Mouse (Mus musculus) right cerebral cortex, postnatal 10 days (tissue): ENCODE measurements around the gene Grin1.

Source experiments
- DNase-seq, 2 experiments: peaks; one replicate each; pipeline ENCODE4 v3.0.0; 2021; ENCODE audit warnings: low spot score in 2 of 2

The Grin1 gene

DNA sequence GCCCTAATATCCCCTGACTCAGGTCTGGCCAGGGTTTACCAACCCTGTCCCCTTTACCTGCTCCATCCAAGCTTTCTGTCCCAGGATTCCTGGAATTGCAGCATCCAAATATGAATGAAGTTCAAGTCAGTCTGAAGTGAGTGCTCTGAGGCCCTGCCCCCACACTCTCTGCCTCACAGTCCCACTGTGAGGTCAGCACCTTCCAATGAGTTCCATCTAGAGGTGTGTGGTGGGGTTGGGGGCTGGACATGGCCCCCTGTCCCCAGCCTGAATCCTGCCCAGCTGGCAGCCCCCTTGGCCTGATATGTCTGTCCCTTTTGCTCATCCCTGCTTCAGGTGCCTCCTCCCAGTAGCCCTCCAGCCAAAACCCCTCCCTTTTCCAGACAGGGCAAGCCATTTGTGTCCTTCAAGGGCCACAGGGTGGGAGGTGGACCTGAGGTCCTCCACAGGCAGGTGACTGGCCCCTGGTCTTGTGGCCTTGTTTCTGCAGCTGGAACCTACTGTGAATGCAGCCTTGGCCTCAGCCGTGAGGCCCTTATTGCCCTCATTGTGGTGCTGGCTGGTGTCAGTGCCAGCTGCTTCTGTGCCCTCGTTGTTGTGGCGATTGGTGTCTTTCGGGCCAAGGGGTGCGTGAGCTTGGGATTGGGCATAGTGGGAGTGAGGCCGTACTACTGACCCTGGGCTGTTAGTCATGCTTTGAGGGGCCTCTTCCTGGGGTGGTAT, 30.9 kb downstream of the Grin1 start, which contains the start of gene Tmem210:
Gene Tmem210 (plus strand): TSS at position 219 of the 723 bp plus-strand sequence.
- no peak for DNase-seq

DNA sequence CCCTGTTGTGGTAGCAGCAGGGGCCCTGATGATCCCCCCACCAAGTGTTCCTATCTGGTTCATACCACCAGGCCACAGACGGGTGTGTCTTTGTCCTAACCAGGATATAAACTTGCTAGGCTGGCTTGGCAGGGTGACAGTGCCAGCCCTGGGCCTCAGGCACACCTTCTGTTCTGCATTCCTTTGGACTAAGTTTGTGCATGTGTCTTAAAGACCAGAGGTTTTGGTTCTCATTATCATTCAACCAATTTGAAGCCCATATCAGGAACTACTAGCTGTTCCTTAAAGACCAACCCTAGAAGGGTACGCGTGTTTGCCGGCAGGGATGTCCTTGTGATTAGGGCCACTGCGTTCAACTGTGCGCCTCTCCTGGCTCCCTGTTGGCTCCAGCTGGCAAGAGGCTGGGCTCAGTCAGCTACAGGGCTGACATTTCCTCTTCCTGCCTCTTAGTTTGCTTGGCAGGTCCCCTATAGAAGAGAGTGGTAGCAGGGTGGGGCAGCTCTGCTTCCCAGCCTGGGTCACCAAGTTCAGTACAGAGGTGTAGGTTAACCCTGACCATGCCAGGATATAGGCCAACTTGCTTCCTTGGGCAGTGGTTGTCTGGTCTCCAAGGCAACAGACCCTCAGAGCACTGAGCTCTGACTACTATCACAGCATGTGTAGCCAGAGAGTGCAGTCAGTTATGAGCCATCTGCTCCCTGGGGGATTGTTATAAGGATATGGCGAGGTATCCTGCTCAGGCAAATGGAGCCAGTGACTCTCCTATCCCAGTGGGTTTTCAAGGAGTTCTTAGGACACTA, 31.9 kb downstream of the Grin1 start:
- DNase-seq, result peak in 1 of 2 experiments; percentile 69

DNA sequence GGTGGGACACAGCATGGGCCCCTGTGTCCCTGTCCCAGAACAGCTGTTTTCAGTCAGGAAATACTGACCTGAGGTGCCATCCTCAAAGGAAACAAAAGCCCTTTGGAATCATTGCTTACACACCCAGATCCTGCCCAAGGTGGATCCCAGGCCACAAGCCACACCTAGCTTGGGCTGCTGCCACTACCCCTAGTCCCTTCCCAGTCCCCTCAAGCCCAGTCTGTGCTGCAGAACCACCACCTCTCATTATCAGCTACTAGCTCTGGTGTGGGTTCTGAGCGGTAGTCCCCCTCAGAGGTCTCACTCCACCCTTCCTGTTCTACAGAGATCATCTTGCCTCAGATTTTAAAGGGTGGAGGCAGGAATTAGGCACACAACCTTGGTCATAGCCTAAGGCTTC, 32.7 kb downstream of the Grin1 start:
- no peak for DNase-seq

DNA sequence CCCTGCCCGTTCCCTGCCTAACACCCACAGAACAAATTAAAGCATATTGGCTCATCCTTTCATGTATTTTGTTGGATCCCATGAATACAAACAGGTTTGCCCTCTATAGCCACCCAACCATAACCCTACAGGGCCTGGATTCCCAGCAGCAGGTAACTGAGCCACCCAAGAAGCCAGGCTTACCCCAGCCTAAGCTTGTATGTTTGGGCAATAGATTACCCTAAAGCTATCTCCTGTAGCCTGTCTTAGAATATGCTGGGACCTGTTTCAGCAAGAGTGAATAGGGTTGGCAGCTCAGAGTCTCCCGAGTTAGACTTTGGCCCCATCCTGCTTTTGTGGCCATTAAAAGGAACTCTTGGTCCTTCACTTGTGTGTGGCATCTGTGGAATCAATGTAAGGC, 33.4 kb downstream of the Grin1 start:
- DNase-seq, result no peak

DNA sequence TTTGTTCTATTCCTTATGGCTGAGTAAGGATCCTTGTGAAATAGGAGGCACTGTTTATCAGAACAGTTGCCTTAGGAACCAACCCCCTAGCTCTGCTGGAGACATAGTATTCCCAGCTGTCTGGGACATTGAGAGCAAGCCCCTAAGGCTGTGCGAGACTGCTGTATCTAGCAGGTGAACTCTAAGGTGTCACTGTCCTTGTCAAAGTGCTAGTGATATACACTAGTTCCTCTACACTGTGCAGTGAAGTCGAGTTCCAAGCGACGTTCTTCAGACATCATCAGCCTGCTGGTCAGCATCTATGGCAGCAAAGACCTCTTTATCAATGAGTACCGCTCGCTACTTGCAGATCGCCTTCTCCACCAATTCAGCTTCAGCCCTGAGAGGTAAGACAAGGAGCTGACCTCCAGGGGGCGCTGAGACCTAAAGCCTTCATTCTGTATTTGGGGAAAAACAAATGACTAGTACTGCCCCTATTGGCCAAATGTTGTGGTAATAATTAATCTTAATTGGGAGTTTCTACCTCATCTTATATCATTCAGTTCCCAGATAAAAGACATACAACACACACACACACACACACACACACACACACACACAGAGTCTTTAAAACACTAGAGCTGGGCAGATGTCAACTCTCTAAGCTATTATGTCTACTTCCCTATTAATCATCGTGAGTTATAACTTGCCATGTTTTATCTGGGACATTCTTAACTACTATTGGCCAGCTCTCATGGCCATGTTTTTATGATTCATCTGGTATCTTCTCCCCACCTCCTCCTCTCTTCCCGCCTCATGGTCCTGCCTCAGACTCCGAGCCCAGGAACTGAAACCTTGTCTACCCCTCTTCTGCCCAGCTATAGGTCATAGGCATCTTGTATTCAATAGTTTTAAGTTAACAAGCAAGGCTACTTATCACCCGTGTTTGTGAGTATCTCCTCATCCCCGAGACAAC, 39.8 kb downstream of the Grin1 start:
- DNase-seq, result peak; percentile 72 to 86

DNA sequence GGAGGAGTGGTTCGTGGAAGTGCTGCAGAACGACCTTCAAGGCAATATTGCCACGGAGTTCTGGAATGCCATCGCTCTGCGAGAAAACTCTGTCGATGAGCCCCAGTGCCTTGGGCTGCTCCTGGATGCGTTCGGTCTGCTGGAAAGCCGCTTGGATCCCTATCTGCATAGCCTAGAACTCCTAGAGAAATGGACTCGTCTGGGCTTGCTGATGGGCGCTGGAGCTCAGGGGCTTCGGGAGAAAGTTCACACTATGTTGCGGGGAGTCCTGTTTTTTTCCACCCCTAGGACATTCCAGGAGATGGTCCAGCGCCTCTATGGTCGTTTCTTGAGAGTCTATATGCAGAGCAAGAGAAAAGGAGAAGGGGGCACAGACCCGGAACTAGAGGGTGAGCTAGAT, 46.0 kb downstream of the Grin1 start:
- DNase-seq, result no peak

DNA sequence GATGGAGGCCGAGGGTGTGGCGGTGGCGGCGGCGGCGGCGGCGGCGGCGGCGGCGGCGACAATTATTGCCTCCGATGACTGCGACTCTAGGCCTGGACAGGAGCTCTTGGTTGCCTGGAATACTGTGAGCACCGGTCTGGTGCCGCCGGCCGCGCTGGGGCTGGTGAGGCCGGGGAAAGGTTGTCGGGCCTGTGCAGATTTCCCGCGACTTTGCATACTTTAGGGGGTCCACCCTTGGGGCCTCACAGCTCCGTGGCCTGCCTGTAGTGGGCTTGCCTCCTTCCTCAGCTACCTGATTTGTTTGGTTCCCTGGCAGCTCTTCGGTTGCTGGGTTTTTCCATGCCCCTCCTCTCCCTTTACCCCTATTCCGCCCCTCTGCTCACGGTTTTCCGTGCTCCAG, 46.5 kb downstream of the Grin1 start:
- DNase-seq, result peak in 1 of 2 experiments; percentile 37

DNA sequence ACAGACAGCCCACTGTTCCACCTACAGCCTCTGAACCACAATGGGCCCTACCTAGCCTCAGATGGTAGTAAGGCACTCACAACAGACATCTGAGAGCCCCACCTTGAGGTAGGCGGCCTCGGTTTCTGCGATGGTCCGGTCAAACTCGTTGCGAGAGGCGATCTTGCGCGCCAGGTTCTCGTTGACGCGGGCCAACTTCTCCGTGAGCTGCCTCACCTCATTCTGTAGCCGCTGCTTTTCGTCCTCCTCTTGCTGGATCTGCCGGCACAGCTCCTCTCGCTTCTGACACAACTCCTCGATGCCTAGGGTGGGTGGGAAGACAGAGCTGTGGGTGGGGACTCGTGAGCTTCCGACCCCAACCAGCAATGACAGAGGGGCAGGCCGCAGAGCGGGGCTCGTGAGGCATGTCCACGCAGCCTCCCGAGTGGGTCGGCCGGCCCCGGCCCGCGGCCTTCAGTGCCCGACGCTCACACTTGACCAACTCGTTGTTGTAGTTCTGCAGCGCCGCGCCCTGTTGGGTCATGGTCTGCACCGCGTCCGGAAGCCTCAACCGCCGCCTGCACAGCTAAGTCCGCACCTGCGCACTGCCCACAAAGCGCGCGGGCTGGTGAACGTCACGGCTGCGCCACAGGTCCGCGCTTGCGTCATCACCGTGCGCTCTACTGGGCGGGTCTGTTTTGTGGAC, 47.0 kb downstream of the Grin1 start, which contains the start of the genes Ssna1 and Anapc2:
Gene Ssna1 (minus strand): TSS at position 612 of the 685 bp plus-strand sequence.
Gene Anapc2 (plus strand): TSS at position 652 of the 685 bp plus-strand sequence.
- peak; percentile 98 to 99 for DNase-seq

DNA sequence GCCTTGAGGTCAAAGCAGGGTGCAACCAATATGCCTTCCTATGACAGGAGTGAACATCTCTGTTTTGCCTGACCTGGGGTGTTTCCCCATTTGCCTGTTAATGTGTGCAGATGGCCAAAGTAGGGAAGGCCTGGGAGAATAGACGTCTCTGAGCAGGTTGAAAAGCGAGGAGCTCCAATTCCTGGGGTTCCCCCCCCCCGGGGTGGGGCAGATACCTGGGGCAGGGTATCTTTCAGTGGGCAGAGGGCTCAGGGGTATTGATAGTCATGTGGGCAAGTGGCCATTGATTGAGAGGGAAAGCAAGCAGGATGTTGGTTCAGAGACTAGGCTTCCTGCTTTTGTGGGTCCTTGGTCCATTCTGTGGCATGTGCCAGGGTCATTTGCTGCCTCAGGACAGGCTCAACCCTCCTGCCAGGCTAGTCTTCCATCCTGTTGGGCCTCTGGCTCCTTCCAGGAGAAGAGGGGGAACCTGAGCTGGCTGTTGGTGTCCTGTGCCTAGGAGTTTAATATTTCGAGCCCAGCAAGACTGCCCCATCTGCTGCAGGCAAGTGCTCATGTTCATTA, 51.2 kb downstream of the Grin1 start:
- no peak for DNase-seq

DNA sequence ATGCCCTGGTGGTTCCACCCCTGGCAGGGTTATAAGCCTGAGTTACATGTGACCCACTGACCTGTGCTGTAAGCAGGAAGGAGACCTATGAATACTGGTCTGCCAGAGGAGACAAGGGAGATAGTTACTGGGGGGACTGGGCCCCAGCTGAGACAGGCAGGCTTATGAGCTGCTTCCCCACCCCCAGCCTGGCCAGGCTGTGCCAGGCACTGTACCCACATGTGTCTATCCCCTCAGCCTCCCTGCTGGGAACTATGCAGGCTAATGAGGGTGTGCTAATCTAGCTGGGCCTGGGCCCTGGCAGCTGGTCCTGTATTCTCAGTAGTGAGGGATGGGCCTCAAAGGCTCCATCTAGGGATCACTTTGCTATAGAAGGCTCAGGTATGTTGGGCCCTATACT, 51.7 kb downstream of the Grin1 start:
- no peak for DNase-seq

DNA sequence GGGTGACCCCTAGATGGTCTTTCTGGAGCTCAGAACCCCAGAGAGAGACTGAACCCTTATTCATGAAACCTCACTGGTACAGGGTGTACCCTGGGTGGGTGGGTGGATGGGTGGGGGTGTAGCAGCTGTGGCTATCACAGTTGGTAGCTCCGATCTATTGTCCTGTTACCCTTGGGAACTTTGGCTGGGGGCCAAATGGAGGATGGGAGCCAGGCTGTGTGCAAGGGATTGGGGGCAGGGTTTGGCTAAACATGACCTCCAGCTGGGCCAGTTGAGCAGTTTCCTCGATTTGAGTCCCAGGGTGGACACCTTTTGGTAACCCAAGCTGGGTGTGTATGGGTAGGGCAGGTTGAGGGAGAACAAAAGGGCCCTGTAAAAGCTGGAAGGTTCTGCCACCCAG, 52.3 kb downstream of the Grin1 start:
- peak in 1 of 2 experiments; percentile 60 for DNase-seq

DNA sequence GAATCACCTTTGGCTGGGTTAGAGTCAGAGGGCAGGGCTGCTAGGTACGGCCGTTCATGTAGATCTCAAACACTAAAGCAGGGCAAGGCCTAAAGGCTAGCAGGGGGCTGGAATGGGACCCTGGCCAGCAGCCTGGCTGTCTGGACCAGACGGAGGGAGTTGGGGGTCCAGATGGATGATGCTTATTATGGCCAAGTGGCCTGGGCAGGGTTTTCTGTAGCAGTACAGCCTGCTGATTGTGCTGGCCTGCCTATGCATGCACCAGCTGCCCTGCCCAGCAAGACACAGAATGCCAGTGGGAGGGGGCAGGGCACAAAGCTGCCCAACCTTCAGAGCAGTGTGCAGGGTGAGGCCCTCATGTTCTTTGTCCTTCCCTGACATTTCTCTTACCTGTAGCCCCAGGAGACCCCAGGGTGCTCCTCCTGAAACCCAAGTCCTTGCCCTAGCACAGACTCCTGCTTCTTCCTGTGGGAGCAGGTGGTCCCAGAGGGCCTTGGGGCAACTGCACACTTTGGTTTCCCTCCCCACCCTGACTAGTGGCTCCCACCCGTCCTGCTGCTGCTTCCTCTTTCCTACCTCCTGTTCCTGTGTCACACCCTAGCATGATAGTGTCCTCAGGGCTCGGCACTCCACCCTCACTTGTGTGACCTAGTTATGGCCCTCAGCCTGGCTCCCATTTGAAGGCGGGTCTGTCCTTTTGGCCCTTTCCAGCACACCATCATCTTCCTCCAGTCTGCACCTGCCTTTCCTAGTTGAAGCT, 52.9 kb downstream of the Grin1 start:
- no peak for DNase-seq

DNA sequence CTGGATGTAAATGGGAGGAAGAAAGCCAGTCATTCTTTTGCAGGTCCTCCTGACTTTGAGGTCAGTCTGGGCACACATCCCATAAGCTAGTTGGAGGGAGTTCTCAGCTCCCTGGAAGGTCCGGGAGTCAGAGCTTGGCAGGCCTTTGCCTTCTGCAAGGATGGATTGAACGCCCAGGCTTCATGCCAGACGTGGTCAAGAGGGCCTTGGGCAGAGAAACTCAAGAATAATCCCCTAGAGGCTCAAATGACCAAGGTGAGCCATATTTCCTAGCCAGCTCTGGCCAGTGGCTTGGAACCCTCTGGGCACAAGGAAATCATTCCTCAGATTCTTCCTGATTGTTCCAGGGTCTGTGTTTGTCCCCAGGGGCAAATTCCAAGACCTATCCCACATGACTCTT, 54.1 kb downstream of the Grin1 start:
- DNase-seq, result no peak

DNA sequence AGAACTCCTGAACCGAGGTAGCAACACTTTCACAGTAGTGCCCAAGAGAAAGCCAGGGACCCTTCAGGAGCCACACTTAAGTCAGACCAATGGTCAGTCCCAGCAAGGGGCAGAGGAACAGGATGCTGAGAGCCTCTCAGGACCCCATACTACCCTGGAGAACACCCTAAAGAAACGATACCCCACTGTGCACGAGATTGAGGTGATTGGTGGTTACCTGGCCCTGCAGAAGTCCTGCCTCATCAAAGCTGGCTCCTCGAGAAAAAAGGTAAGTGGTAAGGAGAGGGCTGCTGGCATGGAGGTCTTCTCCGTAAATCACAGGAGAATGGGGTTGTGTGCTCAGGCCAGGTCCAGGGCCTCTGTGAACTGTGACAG, 54.7 kb downstream of the Grin1 start:
- no peak for DNase-seq

DNA sequence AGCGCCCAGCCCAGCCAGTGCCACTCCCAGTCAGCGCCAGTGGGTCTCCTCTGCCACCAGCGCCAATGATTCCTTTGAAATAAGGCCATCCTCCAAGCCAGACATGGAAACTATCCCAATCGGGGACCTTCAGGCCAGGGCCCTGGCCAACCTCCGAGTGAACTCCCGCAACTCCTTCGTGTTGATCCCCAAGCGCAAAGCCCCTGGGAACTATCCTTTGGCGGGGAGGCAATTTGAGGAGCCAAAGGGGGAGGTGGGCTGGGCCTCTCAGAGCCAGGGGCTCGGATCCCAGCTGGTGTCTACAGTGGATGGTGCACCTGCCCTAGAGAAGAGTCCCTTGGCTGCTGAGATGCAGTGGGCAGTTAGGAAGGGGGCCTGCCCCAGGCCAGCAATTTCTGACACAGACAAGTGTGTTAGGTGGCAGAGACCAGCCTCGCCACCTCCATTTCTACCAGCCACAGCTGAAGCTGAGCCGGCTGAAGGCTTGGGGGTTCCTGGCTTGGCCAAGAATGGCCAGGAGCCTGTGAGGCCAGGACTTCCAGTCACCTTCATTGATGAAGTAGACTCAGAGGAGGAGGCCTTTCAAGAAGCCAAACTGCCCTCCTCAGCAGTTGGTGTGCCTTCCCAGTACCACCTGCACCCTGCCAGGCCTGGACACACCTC, 55.2 kb downstream of the Grin1 start:
- DNase-seq, result peak in 1 of 2 experiments; percentile 28

DNA sequence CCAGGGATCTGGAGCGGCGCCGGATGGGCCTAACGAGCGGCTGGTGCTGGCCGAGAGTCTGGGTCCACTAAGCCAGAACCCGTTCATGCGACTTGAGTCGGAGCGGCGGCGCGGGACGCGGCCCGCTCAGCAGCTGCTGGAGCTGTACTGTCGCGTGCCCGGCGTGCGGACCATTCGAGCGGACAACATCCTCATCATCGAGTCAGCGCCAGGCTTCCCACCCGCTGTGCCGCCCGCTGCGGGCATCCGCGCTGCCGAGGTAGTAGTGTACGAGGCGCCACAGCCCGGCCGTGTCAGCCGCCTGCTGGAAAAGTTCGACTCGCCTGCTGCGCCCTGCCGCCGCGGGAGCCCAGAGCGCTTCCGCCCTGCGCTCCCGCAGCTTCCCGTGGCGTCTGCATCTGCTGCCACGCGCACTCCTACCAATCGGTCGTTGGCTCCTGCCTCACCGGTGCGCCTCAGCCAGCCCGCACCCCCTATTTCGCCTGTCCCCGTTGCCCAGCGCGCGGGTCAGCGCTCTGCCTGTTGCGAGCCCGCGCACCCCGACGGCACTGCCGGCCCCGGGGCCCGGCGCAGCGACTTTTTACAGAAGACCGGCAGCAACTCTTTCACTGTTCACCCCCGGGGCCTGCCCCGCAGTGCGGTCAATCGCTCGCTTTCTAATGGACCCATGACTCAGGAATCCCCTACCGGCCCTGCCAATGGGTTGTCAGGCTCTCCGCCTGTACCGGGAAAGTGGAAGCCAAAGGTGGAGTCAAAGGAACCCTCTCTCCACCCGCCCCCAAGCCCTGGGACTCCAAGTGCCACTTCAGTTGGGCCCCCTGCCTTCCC, 56.0 kb downstream of the Grin1 start:
- DNase-seq, result peak; percentile 58 to 65

DNA sequence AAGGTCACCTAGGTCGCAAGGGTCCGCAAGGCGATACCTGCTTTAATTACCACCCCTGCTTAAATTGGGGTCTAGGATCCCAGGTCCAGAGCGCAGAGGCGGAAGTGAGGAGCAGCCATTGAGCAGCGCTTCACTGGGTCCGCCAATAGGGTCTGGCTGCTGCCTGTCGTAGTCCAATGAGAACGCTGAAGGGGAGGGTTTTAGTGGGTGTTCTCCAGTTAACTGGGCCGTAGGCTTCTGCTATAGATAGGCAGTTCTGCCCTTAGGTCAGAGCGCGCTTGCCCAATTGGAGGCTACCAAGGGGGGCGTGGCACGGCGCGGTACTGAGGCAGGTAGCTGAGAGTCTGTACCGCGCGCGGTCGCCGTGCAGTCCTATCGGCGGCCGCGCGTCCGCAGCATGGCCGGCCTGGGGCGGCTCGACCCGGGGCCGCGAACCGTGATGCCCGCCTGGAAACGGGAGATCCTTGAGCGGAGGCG, 56.7 kb downstream of the Grin1 start, which contains the start of gene Tprn:
Gene Tprn (plus strand): TSS at position 328 of the 477 bp plus-strand sequence.
- DNase-seq, result peak; percentile 96 to 99

DNA sequence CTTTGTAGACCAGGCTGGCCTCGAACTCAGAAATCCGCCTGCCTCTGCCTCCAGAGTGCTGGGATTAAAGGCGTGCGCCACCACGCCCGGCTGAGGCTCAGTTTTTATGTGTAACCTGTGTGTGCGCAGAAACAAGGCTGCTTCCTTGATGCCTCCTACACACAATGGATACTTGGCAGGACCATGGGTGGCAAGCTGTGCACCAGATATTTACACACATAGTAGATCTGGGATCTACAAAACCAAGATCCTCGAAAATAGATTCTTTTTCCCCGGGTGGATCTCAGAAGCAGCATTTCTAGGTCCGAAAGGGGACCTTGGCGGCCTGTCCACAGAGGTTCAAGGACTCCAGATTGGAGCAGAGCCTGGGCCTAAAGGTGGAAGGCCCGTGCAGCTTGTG, 57.1 kb downstream of the Grin1 start:
- DNase-seq, result no peak
